Mouse (Mus musculus) ovary, postnatal 14 days (tissue): Measurements from ENCODE around the gene Mllt3.

Experiments
- DNase-seq: peaks from one replicate; pipeline ENCODE4 v3.0.0; 2022; ENCODE audit warnings: low spot score

The Mllt3 gene

DNA sequence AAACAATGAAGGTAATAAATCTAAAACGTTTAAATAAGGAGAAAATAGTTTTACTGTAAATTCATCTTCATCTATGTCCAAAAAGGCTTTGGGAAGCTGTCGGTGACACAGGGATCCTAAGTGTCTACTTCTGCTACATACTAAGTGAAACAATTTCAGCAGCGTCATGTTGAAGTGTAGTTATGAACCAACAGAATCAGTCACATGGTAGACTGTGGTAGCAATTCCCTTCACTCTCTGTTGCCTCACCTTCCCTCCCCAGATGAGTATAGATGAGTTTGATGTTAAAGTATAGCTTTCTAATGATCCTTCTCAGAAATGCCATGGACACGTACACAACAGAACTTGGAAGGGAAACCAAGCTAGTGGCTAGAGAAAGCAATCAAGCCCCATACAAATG, 79.9 kb downstream of the Mllt3 start:
- DNase-seq: no peak

DNA sequence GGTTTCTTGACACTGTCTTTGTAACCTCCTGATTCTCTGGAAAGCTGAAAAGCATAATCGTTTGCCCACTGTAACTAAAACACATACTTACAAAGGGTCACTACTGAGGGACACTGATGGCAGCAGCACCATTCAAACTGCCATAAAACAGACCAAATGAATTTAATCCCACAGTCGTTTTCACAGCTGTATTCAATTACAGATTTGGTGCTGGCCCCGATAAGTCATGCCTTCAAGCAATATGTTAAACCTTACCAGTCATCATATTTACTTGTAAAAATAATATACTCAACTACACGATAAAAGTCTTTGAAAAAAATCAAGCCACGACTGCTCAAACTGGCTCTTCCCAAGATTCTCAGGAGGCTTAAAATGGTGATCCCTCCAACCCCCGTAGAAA, 83.7 kb downstream of the Mllt3 start:
- DNase-seq: no peak

DNA sequence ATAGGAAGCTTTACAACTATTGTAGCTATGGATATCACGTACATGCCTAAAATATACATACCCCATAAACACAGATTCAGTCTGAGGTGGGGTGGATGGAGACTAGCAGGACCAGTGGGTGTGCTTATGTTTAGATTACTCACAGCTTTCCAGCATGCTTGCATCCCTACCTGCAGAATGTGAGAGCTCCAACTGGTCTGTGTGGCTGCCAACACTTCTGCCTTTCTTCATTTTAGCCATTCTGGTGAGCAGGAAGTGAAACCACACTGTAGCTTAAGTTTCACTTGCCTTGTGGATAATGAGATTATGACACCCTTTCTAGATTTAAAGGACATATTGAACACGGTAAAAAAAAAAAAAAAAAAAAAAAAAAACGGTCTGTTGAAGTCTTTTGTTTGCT, 88.8 kb downstream of the Mllt3 start:
- no peak for DNase-seq

DNA sequence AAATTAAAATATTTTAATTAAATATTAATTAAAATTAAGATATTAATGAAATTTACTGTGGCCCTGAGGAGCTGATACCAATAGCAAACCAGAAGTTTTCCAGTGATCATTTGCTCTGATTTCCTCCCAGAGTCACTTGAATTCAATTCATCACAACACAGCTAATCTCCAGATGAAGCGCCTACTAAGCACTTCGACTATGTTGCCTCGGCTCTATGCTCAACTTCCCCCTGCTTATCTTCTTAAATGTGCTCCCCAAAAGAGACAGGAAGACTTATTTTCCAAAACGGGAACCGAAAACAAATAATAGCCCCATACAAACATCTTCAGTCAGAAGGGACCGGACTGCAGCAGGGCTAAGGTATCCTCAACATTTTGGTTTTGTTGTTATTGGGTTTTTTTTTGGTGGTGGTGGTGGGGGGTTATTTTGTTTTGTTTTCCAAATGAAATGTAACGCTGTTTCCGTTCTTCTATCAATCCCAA, 90.2 kb downstream of the Mllt3 start:
- no peak for DNase-seq

DNA sequence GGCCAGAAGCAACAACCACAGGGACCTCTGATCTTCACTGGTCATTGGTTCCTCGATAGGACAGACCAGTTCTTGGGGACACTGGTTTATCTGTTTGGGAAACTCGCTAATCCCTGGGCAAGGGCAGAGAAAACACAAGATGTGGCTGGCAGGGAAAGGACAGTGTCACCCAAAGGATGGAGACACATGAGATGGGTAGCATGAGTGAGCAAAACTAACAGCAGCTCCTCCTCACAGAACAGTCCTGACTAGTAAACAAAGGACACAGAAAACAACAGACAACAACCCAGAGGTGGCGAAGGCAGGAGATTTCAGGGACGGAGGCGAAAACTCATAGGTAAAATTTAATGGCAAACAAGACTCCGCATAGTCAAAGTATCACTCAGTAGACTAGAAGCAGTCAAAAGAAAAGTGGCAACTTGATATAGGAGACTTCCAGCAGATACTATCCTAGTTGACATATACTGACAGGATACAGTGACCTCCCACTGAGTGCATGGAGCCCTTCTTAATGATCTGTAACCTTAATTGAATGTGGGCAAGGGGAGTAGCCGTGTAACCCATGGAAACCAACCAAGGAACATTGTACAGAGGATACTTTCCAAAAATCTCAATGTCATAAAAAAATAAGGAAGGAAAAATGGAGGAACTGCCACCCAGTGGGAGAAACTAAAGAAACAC, 93.5 kb downstream of the Mllt3 start:
- no peak for DNase-seq

DNA sequence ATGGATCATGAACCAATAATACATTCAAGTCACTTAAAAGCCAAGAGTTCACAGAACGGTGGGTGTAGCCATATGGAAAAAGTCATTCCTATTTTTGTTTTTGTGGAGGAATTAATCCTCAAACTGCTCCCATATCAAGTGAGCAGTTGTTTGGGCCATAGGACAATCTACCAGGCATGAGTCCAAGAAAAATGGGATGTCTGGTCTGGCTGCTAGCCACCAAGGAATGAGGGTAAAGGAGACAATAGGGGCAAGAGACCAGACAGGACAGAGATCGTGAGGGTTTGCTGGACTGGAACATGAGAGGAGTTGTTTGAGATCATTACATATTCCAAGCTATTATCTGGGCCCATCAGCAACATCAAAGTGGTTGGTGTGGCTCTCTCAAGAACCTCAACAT, 96.8 kb downstream of the Mllt3 start:
- no peak for DNase-seq

DNA sequence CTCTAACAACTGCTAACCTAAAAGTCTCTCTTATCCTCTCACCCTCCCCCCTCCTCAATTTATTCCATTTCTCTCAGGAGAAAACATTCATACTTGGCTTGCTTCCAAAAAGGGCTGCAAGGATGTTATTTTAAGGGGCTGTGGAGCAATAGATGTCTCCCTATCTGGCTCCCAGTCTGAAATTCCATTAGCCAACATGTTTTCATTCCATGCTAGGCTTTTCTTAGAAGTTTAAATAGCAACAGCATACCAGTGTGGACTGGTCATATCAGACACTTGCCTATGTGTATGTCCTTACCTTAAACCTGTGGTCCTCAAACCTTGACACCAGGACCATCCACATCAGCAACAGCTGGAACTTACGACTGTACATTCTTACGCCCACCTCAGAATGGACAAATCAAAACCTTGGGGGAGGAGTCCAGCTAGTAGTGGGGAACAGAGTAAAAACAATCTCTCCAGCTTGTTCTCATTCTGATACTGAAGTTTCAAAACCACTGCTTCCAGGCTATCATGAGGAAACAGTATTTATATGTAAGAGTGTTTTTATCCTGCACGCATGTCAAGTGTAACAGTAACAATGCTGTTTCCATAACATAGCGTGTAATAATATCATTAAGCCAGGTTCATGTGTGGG, 99.3 kb downstream of the Mllt3 start:
- DNase-seq: no peak

DNA sequence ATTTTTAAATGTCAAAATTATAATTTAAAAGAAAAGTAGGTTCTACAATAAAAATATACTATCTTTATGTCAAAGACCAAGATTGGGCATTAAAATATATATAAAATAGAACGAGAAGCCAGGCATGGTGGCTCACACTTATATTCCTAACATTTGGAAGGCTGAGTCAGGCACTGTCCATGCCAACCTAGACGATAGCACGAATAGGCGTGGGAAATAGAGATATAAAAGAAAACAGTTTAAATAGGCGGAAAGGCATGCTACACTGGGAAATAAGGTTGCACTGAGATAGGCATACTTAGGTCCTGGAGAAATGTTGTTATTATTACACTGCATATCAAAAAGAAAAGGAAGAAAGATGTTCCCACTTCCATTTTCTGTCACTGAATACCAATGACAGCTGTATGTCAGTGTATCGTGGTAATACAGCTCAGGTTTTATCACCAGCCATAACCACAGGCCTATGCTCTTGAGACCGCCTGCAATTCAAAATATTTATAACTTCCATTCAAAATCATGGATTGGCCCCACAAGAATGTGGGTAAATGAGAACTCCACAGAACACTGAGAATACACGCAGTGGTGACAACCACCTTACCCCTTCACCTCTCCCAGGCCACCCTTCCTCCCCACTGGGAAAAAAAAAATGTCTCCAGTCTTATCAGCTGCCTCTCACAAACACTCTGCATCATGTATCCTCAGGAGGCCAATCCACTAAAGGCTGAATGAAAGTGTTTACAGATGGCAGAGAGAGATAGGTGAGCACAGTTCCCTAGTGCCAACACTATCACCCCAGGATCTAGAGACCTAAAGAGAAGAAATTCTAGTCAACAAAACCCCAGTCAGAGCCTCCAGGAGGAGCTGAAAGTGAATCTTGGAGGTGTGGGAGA, 102.6 kb downstream of the Mllt3 start:
- DNase-seq: no peak

DNA sequence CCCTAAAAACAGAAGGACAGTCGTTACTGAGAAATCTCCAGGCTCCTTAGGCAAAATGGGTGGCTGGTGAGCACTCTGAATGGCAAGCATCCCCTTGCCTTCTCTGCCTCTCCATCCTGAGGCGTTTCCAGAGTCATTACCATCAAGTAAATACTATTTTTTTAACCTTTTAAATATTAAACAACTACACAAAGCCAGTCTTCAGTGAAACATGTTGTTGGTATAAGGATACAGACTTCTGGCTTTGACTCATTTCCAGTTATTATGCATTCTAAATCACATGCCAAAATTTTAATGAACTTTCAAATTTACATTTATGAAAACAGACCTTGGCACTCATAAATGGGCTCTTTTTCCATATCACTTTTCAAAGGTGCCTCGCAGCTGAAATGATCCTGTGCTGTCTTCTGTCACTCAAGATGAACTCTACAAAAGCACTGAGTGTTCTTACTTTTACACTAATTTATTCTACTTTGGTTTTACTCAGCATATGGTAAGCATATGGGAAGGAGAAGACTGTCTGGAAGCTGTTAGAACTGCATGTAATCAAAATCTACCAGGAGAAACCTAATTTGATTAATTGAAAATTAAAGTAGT, 104.5 kb downstream of the Mllt3 start:
- DNase-seq: no peak

DNA sequence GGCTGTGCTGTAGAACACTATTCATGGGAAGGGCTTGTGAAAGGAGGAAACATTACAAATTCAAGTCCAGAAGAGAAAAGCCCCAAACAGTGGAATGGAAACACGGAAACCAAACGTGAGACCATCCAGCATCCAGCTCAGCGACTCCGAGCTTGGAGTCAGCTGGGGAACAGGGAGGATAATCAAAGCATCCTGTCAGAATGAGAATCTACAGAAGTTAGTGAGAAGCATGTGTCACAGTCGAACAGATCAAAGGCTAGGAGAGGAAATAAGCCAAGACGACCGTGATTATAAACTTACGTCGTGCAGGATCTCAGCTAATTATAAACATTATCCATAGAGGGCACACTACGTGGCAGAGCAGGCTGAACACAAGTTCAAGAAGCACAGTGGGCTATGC, 105.8 kb downstream of the Mllt3 start:
- no peak for DNase-seq

DNA sequence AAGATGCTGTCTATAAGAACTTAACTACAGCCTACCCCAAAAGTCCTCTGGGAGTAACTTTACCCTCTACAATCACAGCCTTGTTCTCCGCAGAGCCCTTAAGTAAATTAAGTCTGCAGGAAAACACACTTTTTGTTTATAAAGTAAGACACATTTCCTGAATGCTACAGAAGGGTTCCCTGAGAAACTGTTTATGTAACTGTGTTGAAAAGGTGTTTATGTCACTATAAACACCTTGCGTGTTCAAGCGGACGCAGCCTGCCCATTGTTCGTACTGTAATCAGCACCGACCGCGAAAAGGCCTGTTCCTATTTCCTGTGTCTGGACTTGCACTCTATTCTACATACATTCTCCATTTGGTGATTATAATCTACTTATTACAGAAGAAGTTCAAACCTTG, 112.5 kb downstream of the Mllt3 start:
- DNase-seq: no peak

DNA sequence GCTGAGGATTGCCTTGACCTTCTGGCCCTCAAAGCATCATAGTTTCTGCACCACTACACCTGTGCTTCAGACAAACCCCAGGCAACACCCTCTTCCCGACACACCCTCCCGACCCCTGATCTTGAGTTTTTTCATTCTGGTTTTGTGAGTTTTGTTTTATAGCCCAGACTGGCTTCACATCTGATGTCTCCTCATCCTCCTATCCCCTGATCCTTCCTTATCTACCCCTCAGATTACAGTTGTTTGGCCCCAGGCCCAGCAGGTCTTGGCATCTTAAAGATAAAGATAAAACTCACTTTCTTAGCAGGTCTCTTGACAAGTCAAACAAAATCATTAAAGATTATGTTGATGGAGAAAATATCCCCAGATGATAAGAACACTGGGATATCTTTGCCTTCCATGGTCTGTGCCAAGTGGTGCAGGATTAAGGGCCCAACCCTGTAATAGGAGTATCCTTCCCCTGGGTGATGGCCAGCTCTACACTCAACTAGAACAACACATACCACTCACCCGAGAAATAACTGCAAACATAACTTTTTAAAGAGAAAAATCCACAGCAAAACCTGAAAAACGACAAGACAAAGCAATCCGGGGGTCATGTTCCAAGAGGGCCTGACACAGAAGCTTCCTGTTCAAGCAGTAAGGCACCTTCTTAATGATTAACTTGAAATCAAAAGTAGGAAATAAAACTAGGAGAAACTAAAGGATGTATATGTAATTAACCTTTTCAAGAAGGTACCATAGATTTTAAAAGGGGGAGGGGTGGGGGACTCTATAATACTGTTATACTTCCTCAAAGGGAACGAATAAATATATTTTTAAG, 121.8 kb downstream of the Mllt3 start:
- no peak for DNase-seq

DNA sequence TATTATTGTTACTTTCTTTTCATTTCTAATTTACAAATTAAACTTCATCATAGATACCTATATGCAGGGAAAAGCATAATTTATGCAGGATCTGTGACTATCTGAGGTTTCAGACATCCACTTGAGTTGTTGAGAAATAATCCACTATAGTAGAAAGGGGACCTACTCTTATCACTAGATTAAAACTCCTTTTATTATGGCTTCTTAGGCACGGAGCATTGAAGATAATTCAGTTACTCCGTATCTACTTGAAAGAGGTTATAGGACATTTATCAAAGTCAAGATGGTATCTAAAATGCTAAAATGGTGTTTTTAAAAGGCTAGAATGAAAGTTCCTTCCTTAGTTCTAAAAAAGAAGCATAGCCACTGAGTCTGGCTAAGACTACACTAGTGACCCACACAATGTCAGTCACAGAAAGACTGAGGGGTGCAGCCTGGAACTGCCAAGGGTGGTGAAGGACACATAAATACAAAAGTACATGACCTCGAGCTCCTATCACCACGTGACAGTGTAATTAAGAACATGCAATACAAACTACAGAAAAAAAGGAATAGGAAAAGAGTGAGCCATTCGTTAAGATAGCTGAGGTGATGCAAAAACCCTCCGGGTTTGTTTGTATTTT, 127.9 kb downstream of the Mllt3 start:
- no peak for DNase-seq

DNA sequence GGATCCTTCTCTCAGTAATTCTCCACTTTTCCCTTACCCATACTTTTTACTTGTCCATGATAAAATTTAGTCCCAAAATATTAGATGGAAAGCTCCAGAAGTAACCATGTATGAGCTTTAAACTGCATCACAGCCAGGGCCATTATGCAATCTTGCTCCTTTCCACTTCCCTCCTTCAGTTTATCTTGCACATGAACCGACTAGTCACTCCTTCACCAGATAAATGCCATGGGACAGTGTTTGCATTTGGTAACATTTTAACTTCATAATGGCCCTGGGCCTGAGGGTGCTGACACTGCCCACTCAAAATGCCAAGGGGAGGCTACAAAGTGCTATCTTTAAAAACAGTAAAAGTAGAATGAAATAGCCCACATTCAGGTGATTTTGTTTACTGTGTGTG, 128.4 kb downstream of the Mllt3 start:
- DNase-seq: no peak

DNA sequence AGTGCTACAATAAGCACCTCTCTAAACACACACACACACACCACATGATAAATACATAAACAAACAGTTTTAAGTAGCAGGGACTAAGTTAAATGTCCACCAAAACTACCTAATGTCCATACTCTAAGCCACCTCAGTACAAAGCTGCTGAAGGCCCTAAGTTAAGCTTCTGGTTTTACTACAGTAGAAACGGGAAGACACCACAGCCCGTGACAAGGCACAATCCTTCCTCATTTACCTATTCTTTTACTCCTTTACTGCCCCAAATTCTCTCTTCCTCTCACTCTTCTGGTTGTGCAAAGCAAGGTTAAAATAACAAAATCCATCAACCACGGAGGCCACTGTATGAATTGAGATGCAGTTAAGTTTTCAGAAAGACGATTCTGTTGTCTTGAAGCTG, 130.6 kb downstream of the Mllt3 start:
- no peak for DNase-seq

DNA sequence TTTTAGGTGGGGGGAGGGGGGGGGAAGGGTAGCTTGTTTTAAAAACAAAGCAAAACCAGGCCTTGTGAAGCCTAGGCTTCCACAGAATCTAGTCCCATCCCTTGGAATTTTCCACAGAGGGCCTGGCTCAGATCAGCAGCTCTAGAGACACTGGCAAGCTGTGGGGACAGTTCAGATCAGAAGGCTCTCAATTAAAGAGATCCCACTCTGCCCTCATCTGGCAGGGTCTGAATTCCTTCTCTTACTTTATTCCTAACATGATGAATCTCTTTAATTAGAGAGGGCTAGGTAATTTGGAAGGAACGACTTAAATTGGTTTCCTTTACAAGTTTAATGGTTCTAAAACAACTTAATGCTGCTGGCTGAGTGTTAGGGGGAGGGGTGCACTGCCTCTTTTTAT, 132.0 kb downstream of the Mllt3 start:
- DNase-seq: no peak

DNA sequence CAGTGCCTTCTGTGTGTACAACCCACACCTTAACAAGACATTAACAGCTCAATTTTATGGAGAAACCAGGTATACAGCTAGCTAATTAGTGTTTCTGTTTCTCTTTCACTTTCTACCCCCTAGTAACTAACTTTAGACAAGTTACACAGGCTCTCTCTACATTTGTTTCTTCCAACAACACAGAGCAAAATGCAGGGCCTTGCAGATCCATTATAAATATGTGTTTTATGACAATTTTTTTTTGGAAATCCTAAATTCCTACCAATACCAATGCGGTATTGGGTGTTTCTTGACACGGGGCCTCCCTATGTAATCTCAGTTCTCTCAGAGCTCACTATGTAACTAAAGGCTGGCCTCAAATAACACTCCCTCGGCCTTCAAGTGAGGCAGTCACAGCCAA, 139.7 kb downstream of the Mllt3 start:
- DNase-seq: no peak

DNA sequence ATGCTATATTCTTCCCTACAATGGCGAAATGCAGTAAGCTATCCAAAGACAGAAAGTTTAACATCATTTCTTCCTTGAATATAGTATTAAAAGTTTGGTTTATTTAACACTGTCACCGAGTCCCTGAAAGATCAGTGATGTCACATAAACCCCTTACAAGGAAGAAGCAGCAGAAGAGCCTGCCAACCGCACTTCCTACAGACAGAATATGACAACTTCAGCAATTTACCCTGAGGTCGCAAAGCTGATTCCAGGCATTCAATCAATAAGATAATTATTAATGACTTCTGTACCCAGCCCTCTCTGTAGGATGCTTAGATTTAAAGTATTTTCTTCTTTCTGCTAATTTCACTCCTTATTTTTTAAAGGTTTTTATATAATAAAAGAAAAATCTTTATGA, 140.2 kb downstream of the Mllt3 start:
- no peak for DNase-seq

DNA sequence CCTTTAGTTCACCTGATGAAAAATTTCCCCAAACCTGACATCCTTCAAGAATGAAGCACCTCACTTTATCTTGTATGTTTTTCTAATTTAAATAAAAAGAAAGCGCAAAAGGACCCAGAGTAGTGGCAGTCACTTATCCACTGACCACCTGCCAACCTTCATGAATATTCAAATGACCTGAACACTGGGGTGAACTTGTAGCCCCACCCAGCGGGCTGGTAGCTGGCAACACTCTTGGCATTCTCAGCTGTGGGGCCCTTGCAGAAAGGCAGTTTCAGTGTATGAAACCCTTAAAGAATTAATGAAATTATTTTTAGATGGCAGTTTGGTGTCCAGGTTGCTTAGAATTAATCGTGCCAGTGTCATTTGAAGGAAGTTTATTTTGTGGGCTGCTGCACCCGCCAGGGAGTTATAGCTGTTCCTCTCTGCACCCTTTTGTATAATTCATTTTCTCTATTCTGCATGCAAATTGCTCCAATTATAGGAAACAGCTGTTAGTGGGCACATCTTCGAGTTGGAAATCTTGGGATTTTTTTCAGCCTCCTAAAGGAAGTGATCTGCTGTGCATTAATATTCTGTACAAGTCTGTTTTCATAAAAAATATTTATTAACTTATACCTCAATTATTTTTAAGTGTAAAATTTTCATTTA, 149.8 kb downstream of the Mllt3 start:
- DNase-seq: no peak

DNA sequence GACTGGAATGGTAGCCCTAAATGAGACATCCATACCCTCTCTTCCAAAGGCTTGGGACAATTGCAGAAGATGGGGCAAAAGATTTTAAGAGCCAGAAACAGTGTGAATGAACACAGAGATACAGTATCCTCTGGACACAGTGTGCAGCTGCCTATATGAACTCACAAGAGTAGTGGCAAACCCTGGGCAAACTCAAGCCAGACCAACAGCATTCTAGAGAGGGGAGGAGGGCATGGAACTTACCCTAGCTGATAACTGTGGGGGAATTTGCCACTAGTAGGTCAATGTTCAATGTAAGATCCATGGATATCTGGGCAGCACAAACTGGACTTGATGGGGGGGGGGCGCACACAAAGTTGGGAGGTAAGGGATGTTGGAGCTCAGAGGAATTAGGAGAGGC, 151.2 kb downstream of the Mllt3 start:
- no peak for DNase-seq

DNA sequence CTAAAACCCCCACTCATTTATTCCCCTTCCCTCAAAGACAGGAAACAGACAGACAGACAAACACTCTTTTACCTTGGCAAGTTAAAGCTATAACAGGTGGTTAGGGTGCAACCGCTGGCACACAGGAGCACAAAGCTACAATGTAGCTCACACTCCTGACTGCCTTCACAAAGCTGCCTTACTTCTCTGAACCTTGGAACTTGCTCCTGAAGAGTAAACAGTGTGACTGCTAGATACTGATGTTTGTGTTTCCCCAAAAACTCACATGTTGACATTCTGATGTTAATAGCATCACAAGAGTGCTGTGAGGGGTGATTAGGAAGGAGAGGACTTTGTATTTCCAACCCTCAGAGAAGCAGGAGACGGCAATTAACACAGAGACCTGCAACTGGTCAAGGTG, 151.6 kb downstream of the Mllt3 start:
- no peak for DNase-seq
